Mouse (Mus musculus) intestine, embryonic 16.5 days (tissue): Measurements from ENCODE around the gene Bahcc1. TPM values are rescaled to one million over a fixed set of nuclear protein-coding genes. Genes with fewer than 3 reads are reported as not detected.

Source experiments
- ATAC-seq: fragments of 200-750 bp; cut with Nextera tagmentation; 2 replicates; pipeline ENCODE4 v1.8.0; 2017; ENCODE audit warnings: moderate TSS enrichment, moderate library complexity
- H3K27ac ChIP-seq: fragments of 300-500 bp; sonication (generic); 2 replicates; pipeline ENCODE4 v1.5.1; 2014; ENCODE audit warnings: mild to moderate bottlenecking, low read length
- H3K27me3 ChIP-seq: fragments of 300-500 bp; sonication (generic); replicated peaks from 2 replicates; pipeline ENCODE4 v1.6.1; 2014; ENCODE audit warnings: low read length, control low read depth, mixed read lengths; ENCODE audit not compliant: control insufficient read depth, insufficient read depth
- H3K36me3 ChIP-seq: fragments of 300-500 bp; sonication (generic); 2 replicates; pipeline ENCODE4 v1.6.1; 2014; ENCODE audit warnings: low read length, control low read depth; ENCODE audit not compliant: control insufficient read depth, insufficient read depth
- H3K4me1 ChIP-seq: fragments of 300-500 bp; sonication (generic); 2 replicates; pipeline ENCODE4 v1.6.1; 2014; ENCODE audit warnings: low read length, control low read depth, mixed read lengths; ENCODE audit not compliant: control insufficient read depth, insufficient read depth
- H3K4me2 ChIP-seq: fragments of 300-500 bp; sonication (generic); 2 replicates; pipeline ENCODE4 v1.6.1; 2014; ENCODE audit warnings: low read depth, low read length, control low read depth
- H3K4me3 ChIP-seq: fragments of 300-500 bp; sonication (generic); 2 replicates; pipeline ENCODE4 v1.5.1; 2014; ENCODE audit warnings: mild to moderate bottlenecking, low read length
- H3K9ac ChIP-seq: fragments of 300-500 bp; sonication (generic); 2 replicates; pipeline ENCODE4 v1.6.1; 2014; ENCODE audit warnings: low read depth, low read length
- H3K9me3 ChIP-seq: fragments of 300-500 bp; sonication (generic); 2 replicates; pipeline ENCODE4 v1.6.1; 2016; ENCODE audit warnings: low read length, control low read depth; ENCODE audit not compliant: control insufficient read depth
- WGBS: fragments of 180-500 bp; shearing (Covaris S2); extraction: QIAGEN DNeasy Blood & Tissue Kit; methylation state at CpG from one replicate; pipeline ENCODE4 v1.1.7; 2014; 5-methylcytosine and 5-hydroxymethylcytosine counted together
- polyA plus RNA-seq: library from polyadenylated mRNA; unstranded; fragments of >200 nt; fragmentation: Nextera tagmentation; extraction: Ambion mirVana; gene quantifications from 2 replicates; pipeline ENCODE4 v1.2.1, GENCODE M21; 2015

Bahcc1 gene
- polyA plus RNA-seq, 1 experiment from 2014 or later: 5.7 TPM

- H3K4me3 ChIP-seq: peak overlapping the region; percentile 91
- peaks cover 46% of the 10 kb centered on the region for H3K4me1 ChIP-seq
- WGBS: under 1% methylated on average over 24 of the region's 24 CpGs
These were observed 44.7 kb upstream of the Bahcc1 start for GRCm38 (mm10) chr11:120188102-120188480.

GRCm38 (mm10) chr11:120188481-120189441 lies 44.0 kb upstream of the Bahcc1 start:
- under 1% methylated on average over 41 of the region's 41 CpGs for WGBS
- no peaks in the 10 kb centered on the region for H3K36me3 ChIP-seq
- peak overlapping the region; percentile 98 for H3K27ac ChIP-seq
- no peaks in the 10 kb centered on the region for H3K27me3 ChIP-seq
- peak overlapping the region; percentile 98 for H3K9ac ChIP-seq
- peak overlapping the region; percentile 91 for H3K4me3 ChIP-seq
- no peak for ATAC-seq
- H3K4me1 ChIP-seq: peaks cover 40% of the 10 kb centered on the region
- peak overlapping the region; percentile 84 for H3K4me2 ChIP-seq
- H3K9me3 ChIP-seq: no peaks in the 10 kb centered on the region

More at GRCm38 (mm10) chr11:120188102-120188480, 44.7 kb upstream of the Bahcc1 start:
- no peak for ATAC-seq
- Histone ChIP-seq H3K9ac (peak overlapping the region; percentile 98), H3K27ac (peak overlapping the region; percentile 98), H3K9me3 (no peaks in the 10 kb centered on the region), H3K27me3 (no peaks in the 10 kb centered on the region), H3K4me2 (peak overlapping the region; percentile 84), H3K36me3 (no peaks in the 10 kb centered on the region)

GRCm38 (mm10) chr11:120189459-120190312 lies 43.1 kb upstream of the Bahcc1 start:
- peak overlapping the region; percentile 91 for H3K4me3 ChIP-seq
- H3K9me3 ChIP-seq: no peaks in the 10 kb centered on the region
- H3K27ac ChIP-seq: peak overlapping the region; percentile 98
- peaks cover 31% of the 10 kb centered on the region for H3K4me1 ChIP-seq
- peak; percentile 93 for ATAC-seq
- peak overlapping the region; percentile 84 for H3K4me2 ChIP-seq
- no peaks in the 10 kb centered on the region for H3K36me3 ChIP-seq
- H3K27me3 ChIP-seq: no peaks in the 10 kb centered on the region
- under 1% methylated on average over 67 of the region's 68 CpGs for WGBS
- peak overlapping the region; percentile 98 for H3K9ac ChIP-seq

GRCm38 (mm10) chr11:120190526-120191412 lies 42.0 kb upstream of the Bahcc1 start:
- no peaks in the 10 kb centered on the region for H3K27me3 ChIP-seq
- peak overlapping the region; percentile 88 for H3K27ac ChIP-seq
- no peaks in the 10 kb centered on the region for H3K36me3 ChIP-seq
- no peak for ATAC-seq
- H3K9me3 ChIP-seq: no peaks in the 10 kb centered on the region
- peaks cover 20% of the 10 kb centered on the region for H3K4me1 ChIP-seq
- peak overlapping the region; percentile 61 for H3K9ac ChIP-seq
- 41% methylated on average over 14 of the region's 14 CpGs for WGBS
- peak overlapping the region; percentile 44 for H3K4me3 ChIP-seq
- peak overlapping the region; percentile 69 for H3K4me2 ChIP-seq

- WGBS: 20% methylated on average over 13 of the region's 13 CpGs
These were observed 33.9 kb upstream of the Bahcc1 start for GRCm38 (mm10) chr11:120198831-120199230.

GRCm38 (mm10) chr11:120199766-120200165 lies 33.0 kb upstream of the Bahcc1 start:
- Histone ChIP-seq H3K4me1 (peaks cover 9% of the 10 kb centered on the region; the same call in 1 of the 2 replicates), H3K9ac (no peak overlapping the region), H3K36me3 (no peaks in the 10 kb centered on the region), H3K27me3 (no peaks in the 10 kb centered on the region), H3K27ac (0 out of 2 replicates have a peak overlapping the region, but pooled peaks have one; percentile 21), H3K4me2 (no peak overlapping the region), H3K4me3 (no peak overlapping the region), H3K9me3 (no peaks in the 10 kb centered on the region)
- peak; percentile 45; the same call in 1 of the 2 replicates for ATAC-seq
- 51% methylated on average over 7 of the region's 7 CpGs for WGBS

More at GRCm38 (mm10) chr11:120198831-120199230, 33.9 kb upstream of the Bahcc1 start:
- peaks cover 9% of the 10 kb centered on the region; the same call in 1 of the 2 replicates for H3K4me1 ChIP-seq
- no peaks in the 10 kb centered on the region for H3K36me3 ChIP-seq
- H3K27me3 ChIP-seq: no peaks in the 10 kb centered on the region
- no peak overlapping the region for H3K4me3 ChIP-seq
- no peaks in the 10 kb centered on the region for H3K9me3 ChIP-seq
- H3K4me2 ChIP-seq: peak overlapping the region; percentile 20; the same call in 1 of the 2 replicates
- no peak overlapping the region for H3K27ac ChIP-seq
- no peak overlapping the region for H3K9ac ChIP-seq
- peak; percentile 64; the same call in 1 of the 2 replicates for ATAC-seq

- Histone ChIP-seq H3K36me3 (no peaks in the 10 kb centered on the region), H3K9me3 (no peaks in the 10 kb centered on the region), H3K27ac (no peak overlapping the region), H3K4me3 (no peak overlapping the region), H3K27me3 (no peaks in the 10 kb centered on the region), H3K4me2 (no peak overlapping the region), H3K9ac (no peak overlapping the region), H3K4me1 (peaks cover 9% of the 10 kb centered on the region; the same call in 1 of the 2 replicates)
- WGBS: 61% methylated on average over 6 of the region's 6 CpGs
- ATAC-seq: peak; percentile 43; the same call in 1 of the 2 replicates
These were observed 32.1 kb upstream of the Bahcc1 start for GRCm38 (mm10) chr11:120200621-120201020.

GRCm38 (mm10) chr11:120204200-120204599 lies 28.5 kb upstream of the Bahcc1 start:
- no peaks in the 10 kb centered on the region for H3K9me3 ChIP-seq
- peaks cover 19% of the 10 kb centered on the region for H3K4me1 ChIP-seq
- WGBS: 86% methylated on average over 5 of the region's 5 CpGs
- ATAC-seq: no peak
- no peak overlapping the region for H3K9ac ChIP-seq
- no peak overlapping the region for H3K4me3 ChIP-seq
- no peak overlapping the region for H3K4me2 ChIP-seq
- no peak overlapping the region for H3K27ac ChIP-seq
- H3K36me3 ChIP-seq: no peaks in the 10 kb centered on the region
- no peaks in the 10 kb centered on the region for H3K27me3 ChIP-seq
